Mouse (Mus musculus): ENCODE data around the gene Ube2n. TPM values are rescaled to one million over a fixed set of nuclear protein-coding genes. Genes with fewer than 3 reads are reported as not detected.
"Not testable (repeated sequence)": the region's sequence is repeated elsewhere in the genome, so short reads cannot be mapped to it uniquely, and the experiment has no call there.

The Ube2n gene
- polyA plus RNA-seq, 1 experiment from 2014 or later: 277 TPM

- Histone ChIP-seq H3K4me2 (ENCODE audit: low read length) (no peak overlapping the region), H3K4me1 (replicated peaks; ENCODE audit: insufficient read depth, low read length) (no peaks in the 10 kb centered on the region), H3K36me3 (ENCODE audit: insufficient read depth, low read length) (peaks cover 32% of the 10 kb centered on the region; the same call in 1 of the 2 replicates), H3K9me3 (replicated peaks; ENCODE audit: low read length) (no peaks in the 10 kb centered on the region), H3K27me3 (ENCODE audit: insufficient read depth, low read length) (no peaks in the 10 kb centered on the region), H3K9ac (ENCODE audit: low read depth, low read length) (no peak overlapping the region), H3K27ac (no peak overlapping the region), H3K4me3 (replicated peaks; ENCODE audit: low read depth, low read length) (no peak overlapping the region)
- WGBS: 70% methylated on average over 11 of the region's 11 CpGs
- no peak for TF ChIP-seq CTCF (IDR thresholded peaks at IDR 0.05; ENCODE audit: low read depth)
- ATAC-seq (replicated peaks; ENCODE audit: low FRiP score, low read depth) (no peak), DNase-seq (ENCODE audit: low spot score) (no peak)
Measured at GRCm38 (mm10) chr10:95548154-95548826, 33.3 kb downstream of the Ube2n start.

GRCm38 (mm10) chr10:95549080-95549479 is 34.1 kb downstream of the Ube2n start:
- 87% methylated on average over 5 of the region's 5 CpGs for WGBS
- not testable (repeated sequence) for H3K4me2 ChIP-seq (ENCODE audit: low read length); H3K4me3 ChIP-seq (replicated peaks; ENCODE audit: low read depth, low read length); H3K9ac ChIP-seq (ENCODE audit: low read depth, low read length); H3K27ac ChIP-seq; DNase-seq (ENCODE audit: low spot score); ATAC-seq (replicated peaks; ENCODE audit: low FRiP score, low read depth); H3K27me3 ChIP-seq (ENCODE audit: insufficient read depth, low read length); H3K4me1 ChIP-seq (replicated peaks; ENCODE audit: insufficient read depth, low read length); H3K9me3 ChIP-seq (replicated peaks; ENCODE audit: low read length)
- H3K36me3 ChIP-seq (ENCODE audit: insufficient read depth, low read length): peaks cover 30% of the 10 kb centered on the region; the same call in 1 of the 2 replicates

- WGBS: 59% methylated on average over 1 of the region's 1 CpGs
- no peaks in the 10 kb centered on the region for H3K27me3 ChIP-seq (ENCODE audit: insufficient read depth, low read length)
- peaks cover 26% of the 10 kb centered on the region; the same call in 1 of the 2 replicates for H3K36me3 ChIP-seq (ENCODE audit: insufficient read depth, low read length)
- H3K27ac ChIP-seq: no peak overlapping the region
- H3K9me3 ChIP-seq (replicated peaks; ENCODE audit: low read length): no peaks in the 10 kb centered on the region
- H3K4me2 ChIP-seq (ENCODE audit: low read length): no peak overlapping the region
- DNase-seq (ENCODE audit: low spot score) (peak; percentile 63), ATAC-seq (replicated peaks; ENCODE audit: low FRiP score, low read depth) (no peak)
- no peak overlapping the region for H3K9ac ChIP-seq (ENCODE audit: low read depth, low read length)
- TF ChIP-seq CTCF (IDR thresholded peaks at IDR 0.05; ENCODE audit: low read depth): peak; percentile 71
- H3K4me1 ChIP-seq (replicated peaks; ENCODE audit: insufficient read depth, low read length): 0 out of 2 replicates have a peak, but pooled peaks cover 4% of the 10 kb centered on the region
- H3K4me3 ChIP-seq (replicated peaks; ENCODE audit: low read depth, low read length): no peak overlapping the region
Measured at GRCm38 (mm10) chr10:95550506-95550905, 35.6 kb downstream of the Ube2n start.

- DNase-seq (ENCODE audit: low spot score) (peak; percentile 38), ATAC-seq (replicated peaks; ENCODE audit: low FRiP score, low read depth) (no peak)
- no peak overlapping the region for H3K27ac ChIP-seq
- H3K27me3 ChIP-seq (ENCODE audit: insufficient read depth, low read length): no peaks in the 10 kb centered on the region
- H3K4me2 ChIP-seq (ENCODE audit: low read length): no peak overlapping the region
- no peaks in the 10 kb centered on the region for H3K9me3 ChIP-seq (replicated peaks; ENCODE audit: low read length)
- peaks cover 4% of the 10 kb centered on the region; the same call in 1 of the 2 replicates for H3K4me1 ChIP-seq (replicated peaks; ENCODE audit: insufficient read depth, low read length)
- TF ChIP-seq CTCF (IDR thresholded peaks at IDR 0.05; ENCODE audit: low read depth): peak; percentile 68
- no peak overlapping the region for H3K4me3 ChIP-seq (replicated peaks; ENCODE audit: low read depth, low read length)
- peaks cover 23% of the 10 kb centered on the region; the same call in 1 of the 2 replicates for H3K36me3 ChIP-seq (ENCODE audit: insufficient read depth, low read length)
- H3K9ac ChIP-seq (ENCODE audit: low read depth, low read length): no peak overlapping the region
Measured at GRCm38 (mm10) chr10:95551752-95552151, 36.8 kb downstream of the Ube2n start.

- ATAC-seq (replicated peaks; ENCODE audit: low FRiP score, low read depth) (no peak), DNase-seq (ENCODE audit: low spot score) (no peak)
- Histone ChIP-seq H3K4me2 (ENCODE audit: low read length) (no peak overlapping the region), H3K27ac (no peak overlapping the region), H3K4me1 (replicated peaks; ENCODE audit: insufficient read depth, low read length) (peaks cover 4% of the 10 kb centered on the region; the same call in 1 of the 2 replicates), H3K9ac (ENCODE audit: low read depth, low read length) (no peak overlapping the region), H3K36me3 (ENCODE audit: insufficient read depth, low read length) (peaks cover 21% of the 10 kb centered on the region; the same call in 1 of the 2 replicates), H3K4me3 (replicated peaks; ENCODE audit: low read depth, low read length) (no peak overlapping the region), H3K27me3 (ENCODE audit: insufficient read depth, low read length) (no peaks in the 10 kb centered on the region), H3K9me3 (replicated peaks; ENCODE audit: low read length) (no peaks in the 10 kb centered on the region)
- 58% methylated on average over 3 of the region's 3 CpGs for WGBS
- TF ChIP-seq CTCF (IDR thresholded peaks at IDR 0.05; ENCODE audit: low read depth): no peak
Measured at GRCm38 (mm10) chr10:95552326-95552725, 37.4 kb downstream of the Ube2n start.

GRCm38 (mm10) chr10:95555866-95556265 is 40.9 kb downstream of the Ube2n start:
- 71% methylated on average over 11 of the region's 11 CpGs for WGBS

More at GRCm38 (mm10) chr10:95555866-95556265, 40.9 kb downstream of the Ube2n start:
- Histone ChIP-seq H3K27me3 (ENCODE audit: insufficient read depth, low read length) (no peaks in the 10 kb centered on the region), H3K9me3 (replicated peaks; ENCODE audit: low read length) (no peaks in the 10 kb centered on the region), H3K4me3 (replicated peaks; ENCODE audit: low read depth, low read length) (peak overlapping the region; percentile 3; the same call in 1 of the 2 replicates), H3K27ac (peak overlapping the region; percentile 27; the same call in 1 of the 2 replicates), H3K36me3 (ENCODE audit: insufficient read depth, low read length) (peaks cover 4% of the 10 kb centered on the region; the same call in 1 of the 2 replicates), H3K4me1 (replicated peaks; ENCODE audit: insufficient read depth, low read length) (peaks cover 4% of the 10 kb centered on the region; the same call in 1 of the 2 replicates), H3K4me2 (ENCODE audit: low read length) (peak overlapping the region; percentile 23), H3K9ac (ENCODE audit: low read depth, low read length) (no peak overlapping the region)
- ATAC-seq (replicated peaks; ENCODE audit: low FRiP score, low read depth): 0 out of 2 replicates have a peak, but pooled peaks have one; percentile 22
- TF ChIP-seq CTCF (IDR thresholded peaks at IDR 0.05; ENCODE audit: low read depth): no peak
- no peak for DNase-seq (ENCODE audit: low spot score)
